Mouse (Mus musculus) mouse embryonic stem cell (cell line): ENCODE results near the gene Fbxo27.

Source experiments
- in situ Hi-C, 2 experiments: fragments of 300-500 bp; cut with MboI; formaldehyde crosslinking; loops; 1 replicate in 1 of 2; 3 replicates in 1 of 2; pipeline ENCODE4 v1.14.3; 2019 to 2020; ENCODE audit warnings: low sequenced_read_pairs in 2 of 2, low pct_unique_long_range_greater_than_20kb in 1 of 2, mixed read lengths in 1 of 2; ENCODE audit not compliant: unreplicated experiment in 1 of 2

Fbxo27 gene

GRCm38 (mm10) chr7:28733211-28733610, 40.6 kb downstream of the Fbxo27 start:
- in situ Hi-C loops: no loop called here

- in situ Hi-C loops: no loop called here
Measured at GRCm38 (mm10) chr7:28735701-28736100, 43.1 kb downstream of the Fbxo27 start.

- in situ Hi-C loops: no loop called here
Measured at GRCm38 (mm10) chr7:28739829-28740228, 47.2 kb downstream of the Fbxo27 start.

GRCm38 (mm10) chr7:28740949-28741348, 48.3 kb downstream of the Fbxo27 start:
- in situ Hi-C loops: no loop called here

- in situ Hi-C loops: no loop called here
Measured at GRCm38 (mm10) chr7:28741368-28741708, 48.7 kb downstream of the Fbxo27 start.

- in situ Hi-C loops: no loop called here
Measured at GRCm38 (mm10) chr7:28741709-28742438, 49.2 kb downstream of the Fbxo27 start, which contains the start of the genes Mrps12 and Sars2. Gene Mrps12 (minus strand): TSS chr7:28741820. Gene Sars2 (plus strand): TSS chr7:28741992.
